Mouse (Mus musculus) brain, embryonic 14.5 days (tissue): ENCODE results near the gene Cenpc1. TPM values are rescaled to one million over a fixed set of nuclear protein-coding genes. Genes with fewer than 3 reads are reported as not detected.

Experiments used
- DNase-seq: peaks from one replicate; pipeline ENCODE4 v3.0.0-alpha.2; 2011; ENCODE audit warnings: low read depth
- CTCF ChIP-seq: fragments of 200-500 bp; IDR thresholded peaks from 2 replicates; pipeline ENCODE4 v1.5.1; 2012; ENCODE audit warnings: inconsistent platforms, mild to moderate bottlenecking, moderate library complexity, borderline replicate concordance; ENCODE audit not compliant: insufficient read depth, insufficient read length; ENCODE audit errors: extremely low read depth
- POLR2A ChIP-seq: fragments of 200-500 bp; IDR thresholded peaks from 2 replicates; pipeline ENCODE4 v1.6.1; 2012; ENCODE audit warnings: mild to moderate bottlenecking, inconsistent platforms, borderline replicate concordance; ENCODE audit not compliant: poor library complexity, insufficient read depth, insufficient read length, severe bottlenecking; ENCODE audit errors: extremely low read depth
- polyA plus RNA-seq: library from polyadenylated mRNA; depleted of rRNA; stranded (reverse); fragments of >200 nt; gene quantifications from 2 replicates; pipeline ENCODE4 v1.2.3, GENCODE M21; 2012

The Cenpc1 gene
- polyA plus RNA-seq, 1 experiment: 21.3 TPM

DNA sequence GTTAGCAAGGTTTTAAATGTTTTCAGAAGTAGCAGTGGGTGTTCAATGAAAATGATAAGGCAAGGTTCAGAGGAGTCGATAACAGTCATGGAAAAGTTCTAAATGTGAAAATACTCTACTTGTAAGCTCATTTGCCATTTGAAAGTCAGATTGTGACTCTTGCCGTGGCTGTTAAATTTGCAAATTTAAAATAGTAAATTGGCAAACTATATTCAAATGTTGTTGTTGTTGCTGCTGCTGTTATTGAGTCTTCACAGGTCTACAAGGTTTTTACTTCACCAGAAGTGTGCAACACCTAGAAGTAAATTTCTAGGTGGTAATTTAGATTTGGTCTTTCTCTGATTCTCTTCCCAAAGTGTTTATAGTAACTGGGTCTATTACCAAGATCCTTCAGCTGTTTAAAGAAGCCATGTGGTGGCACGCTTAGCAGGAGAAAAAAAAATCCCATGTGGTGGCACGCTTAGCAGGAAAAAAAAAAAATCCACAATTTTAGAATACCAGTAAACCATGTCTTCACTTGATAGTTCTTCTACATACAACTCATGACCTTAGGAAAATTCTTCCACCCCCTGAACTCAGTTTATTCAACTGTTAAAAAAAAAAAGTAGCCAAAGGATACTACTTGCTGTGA is 7.5 kb upstream of the Cenpc1 start:
- no peak for DNase-seq
- TF ChIP-seq CTCF (no peak), POLR2A (no peak)

DNA sequence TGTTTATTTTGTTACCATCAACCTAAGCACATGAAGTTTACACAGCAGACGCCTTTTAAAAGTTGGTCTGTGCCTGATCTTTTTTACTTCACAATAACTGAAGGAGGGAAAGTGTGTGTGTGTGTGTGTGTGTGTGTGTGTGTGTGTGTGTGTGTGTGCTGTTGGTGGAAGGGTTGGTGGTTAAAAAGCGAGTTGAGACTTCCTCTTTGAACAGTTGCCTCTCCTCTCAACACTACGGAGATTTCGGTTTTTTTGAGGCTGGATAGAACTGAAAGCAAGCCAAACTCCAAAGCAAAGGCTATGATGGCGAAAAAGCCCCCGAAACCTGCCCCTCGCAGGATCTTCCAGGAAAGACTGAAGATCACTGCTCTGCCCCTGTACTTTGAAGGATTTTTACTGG is 6.2 kb upstream of the Cenpc1 start, which contains the start of gene Stap1:
TSS of gene Stap1 (plus strand) at position 209 of the 400 bp plus-strand sequence.
- DNase-seq: no peak

DNA sequence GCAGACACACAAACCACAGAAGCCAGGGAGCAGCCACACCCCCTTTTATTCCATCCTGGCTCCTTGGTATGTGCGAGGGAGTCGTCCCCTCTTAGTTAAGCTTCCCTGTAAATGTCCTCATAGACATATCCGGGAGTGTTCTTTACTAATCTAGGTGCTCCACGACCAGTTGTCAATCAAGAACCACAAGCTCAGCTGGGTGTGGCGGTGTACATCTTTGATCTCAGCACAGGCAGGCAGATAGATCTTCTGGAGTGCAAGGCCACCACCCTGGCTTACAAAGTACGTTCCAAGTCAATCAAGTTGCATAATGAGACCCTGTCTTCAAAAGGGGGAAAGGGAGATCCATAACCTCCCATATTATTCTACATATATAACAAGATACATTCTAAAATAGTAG is 3.7 kb upstream of the Cenpc1 start:
- no peak for DNase-seq
- TF ChIP-seq CTCF (no peak), POLR2A (no peak)

More for the DNA sequence above, 6.2 kb upstream of the Cenpc1 start, which contains the start of gene Stap1:
- TF ChIP-seq POLR2A (no peak), CTCF (no peak)

DNA sequence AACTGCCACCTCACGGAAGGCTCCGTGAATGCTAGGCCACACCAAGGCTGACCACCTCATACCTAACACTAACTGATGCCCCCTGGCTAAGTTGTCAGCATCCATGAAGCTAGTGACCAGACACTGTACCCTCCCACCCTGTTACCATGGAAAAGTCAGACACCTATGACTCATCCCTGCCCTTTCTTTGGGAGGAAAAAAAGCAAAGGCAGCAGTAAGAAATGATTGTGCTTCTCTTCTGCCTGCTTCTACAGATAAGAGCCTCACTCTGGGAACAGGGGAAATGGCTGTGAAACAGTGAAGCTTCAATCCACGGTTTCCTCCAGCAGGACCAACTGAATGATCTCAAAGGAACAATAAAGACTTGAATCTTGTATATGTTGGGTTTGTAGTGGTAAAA is 3.1 kb upstream of the Cenpc1 start:
- TF ChIP-seq CTCF: no peak
- no peak for TF ChIP-seq POLR2A
- no peak for DNase-seq

DNA sequence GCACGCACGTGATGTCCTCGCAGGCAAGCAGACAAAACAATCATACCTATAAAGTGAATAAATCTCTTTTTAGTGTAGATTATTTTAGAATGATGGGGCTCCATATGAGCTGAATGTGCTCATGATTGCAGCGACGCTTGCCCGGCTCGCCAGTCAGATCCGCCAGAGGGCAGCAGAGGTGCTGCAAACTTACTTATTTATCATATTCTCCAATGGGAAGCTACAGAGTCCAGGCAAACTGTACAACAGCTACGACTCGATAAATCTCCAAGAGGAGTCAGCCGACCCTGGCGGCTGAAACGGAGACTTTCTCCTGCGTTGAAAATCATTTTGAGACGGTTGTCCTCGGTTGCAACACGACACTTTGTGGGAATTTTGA is 1.2 kb upstream of the Cenpc1 start:
- no peak for TF ChIP-seq POLR2A
- TF ChIP-seq CTCF: peak; percentile 91
- peak; percentile 94 for DNase-seq

DNA sequence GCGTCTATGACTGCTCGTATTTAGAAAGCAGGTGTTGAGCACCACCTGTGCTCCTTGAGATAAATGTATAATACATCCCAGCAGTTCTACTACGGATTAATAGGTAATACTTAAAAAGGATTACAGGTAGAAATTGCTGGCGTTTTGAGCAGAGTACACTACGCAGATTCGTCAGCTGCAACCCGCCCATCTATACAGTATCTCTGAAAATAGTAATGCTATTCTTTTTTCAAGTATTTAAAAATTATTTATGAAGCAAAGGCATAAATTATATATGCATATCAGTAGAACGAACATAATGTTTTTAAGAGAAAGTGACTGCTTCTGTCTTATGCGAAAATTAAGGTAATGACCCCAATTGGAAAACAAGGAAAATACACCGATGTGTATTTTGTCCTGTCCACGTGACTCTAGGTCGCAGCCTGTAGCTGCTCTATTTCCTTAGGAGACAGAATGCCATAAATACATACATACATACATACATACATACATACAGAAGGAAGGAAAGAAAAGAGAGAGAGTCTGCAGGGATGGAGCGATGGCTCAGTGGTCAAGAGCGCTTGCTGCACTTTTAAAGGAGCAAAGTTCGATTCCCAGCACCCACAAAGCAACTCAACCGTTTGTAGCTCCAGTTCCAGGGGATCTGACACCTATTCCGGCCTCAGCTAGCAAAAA is 630 bp upstream of the Cenpc1 start:
- TF ChIP-seq POLR2A (no peak), CTCF (no peak)
- DNase-seq: peak; percentile 73

DNA sequence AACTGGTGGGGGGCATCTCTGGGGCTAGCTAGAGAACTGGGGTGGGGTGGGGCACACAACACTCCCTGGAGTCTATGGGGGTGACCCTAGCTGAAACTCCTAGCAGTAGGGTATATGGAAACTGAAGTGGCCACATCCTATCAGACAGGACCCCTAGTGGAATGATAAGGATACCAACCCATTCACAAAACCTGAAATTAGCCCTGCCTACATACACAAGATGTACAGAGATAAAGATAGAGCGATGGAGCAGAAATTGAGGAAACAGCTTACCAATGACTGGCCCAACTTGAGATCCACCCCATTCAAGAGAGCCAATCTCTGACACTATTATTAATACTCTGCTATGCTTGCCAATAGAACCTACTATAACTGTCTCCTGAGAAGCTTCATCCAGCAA is 1.9 kb downstream of the Cenpc1 start:
- no peak for TF ChIP-seq POLR2A
- no peak for DNase-seq

DNA sequence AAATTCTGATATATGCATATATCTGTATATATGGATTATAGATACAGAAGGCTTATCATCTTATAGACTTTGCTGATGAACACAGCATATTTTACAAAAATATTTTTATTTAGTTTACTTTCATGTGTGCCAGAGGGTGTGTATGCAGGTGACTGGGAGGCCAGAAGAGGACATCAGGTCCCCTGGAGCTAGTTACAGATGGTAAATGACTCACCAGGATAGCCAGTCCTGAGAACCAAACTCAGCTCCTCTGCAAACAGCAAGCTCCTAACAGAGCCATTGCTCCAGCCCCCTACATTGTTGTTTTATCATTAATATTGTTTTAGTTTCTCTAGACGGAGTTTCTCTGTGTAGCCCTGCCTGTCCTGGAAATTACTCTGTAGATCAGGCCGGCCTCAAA is 35.6 kb downstream of the Cenpc1 start:
- DNase-seq: no peak
- TF ChIP-seq POLR2A (no peak), CTCF (no peak)

DNA sequence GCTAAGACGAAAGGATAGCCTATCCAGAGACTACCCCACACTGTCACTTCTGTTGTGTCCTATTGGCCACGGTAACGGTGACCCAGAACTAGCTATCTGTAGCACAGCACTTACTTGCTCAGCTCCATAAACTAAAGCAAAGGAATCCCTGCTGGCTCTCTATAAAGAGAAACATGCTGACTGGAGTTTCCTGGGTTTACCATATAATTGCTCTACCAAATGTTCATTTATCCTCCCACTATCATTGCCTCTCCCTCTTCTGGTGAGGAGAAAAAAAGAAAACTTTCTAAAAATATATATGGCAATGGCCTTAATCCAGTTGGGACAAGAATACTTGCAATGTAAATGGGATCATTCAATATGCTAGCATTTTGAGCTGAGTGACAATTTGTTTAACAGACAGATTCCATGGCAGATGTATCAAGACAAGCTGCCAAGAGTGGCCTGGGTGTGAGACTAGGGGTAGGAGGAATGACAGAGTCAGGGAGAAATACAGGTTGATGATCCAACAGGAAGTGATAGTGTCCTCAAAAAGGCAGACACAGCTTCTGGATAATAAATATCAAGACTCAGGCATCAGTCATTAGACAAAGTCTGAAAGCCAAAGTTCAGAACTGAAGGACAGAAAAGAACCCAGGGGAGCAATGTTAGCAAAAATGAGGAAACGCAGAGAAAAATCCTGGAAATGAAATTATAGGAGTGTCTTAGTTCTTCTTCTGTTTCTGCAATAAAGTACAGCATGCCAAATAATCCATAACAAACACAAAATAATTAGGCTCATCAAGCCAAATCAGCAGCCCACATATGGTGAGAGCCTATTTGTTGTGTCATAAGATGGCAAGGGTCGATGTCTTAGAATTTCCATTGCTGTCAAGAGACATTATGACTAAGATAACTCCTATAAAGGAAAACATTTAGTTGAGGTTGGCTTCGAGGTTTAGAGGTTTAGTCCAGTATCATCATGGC is 68.6 kb downstream of the Cenpc1 start:
- no peak for TF ChIP-seq CTCF
- no peak for TF ChIP-seq POLR2A

DNA sequence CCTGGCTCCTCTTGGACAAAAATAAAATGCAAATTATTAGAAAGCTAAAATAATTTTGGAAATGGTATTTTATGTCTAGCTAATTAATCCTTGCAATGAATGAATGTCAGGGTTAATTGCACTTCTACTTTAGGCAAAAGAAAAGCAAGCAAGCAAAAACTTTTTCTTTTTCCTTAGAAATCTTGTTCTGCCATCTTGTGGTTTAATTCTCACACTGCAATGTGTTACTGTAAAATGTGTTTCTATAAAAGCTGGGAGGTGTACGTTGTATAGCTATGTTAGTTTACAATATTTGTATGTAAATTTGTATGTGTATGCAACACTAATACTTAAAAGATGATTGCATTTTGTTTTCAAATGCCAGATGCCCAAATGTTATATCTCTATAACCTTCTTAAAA is 70.8 kb downstream of the Cenpc1 start:
- TF ChIP-seq CTCF: no peak
- no peak for TF ChIP-seq POLR2A
- peak; percentile 68 for DNase-seq

More for the DNA sequence above, 68.6 kb downstream of the Cenpc1 start:
- DNase-seq: peak; percentile 86
